Mouse (Mus musculus): ENCODE results near the gene Cmtm5.

GRCm38 (mm10) chr14:54912109-54912850, 23.8 kb upstream of the Cmtm5 start:
- TF ChIP-seq CTCF (conservative IDR thresholded peaks at IDR 0.05 in 1 of 2, IDR thresholded peaks at IDR 0.05 in 1 of 2; ENCODE audit: low read depth in 2 of 2, low read length in 2 of 2) (no peak), POLR2A (IDR thresholded peaks at IDR 0.05; ENCODE audit: low read depth, low read length) (no peak), ELF1 (IDR thresholded peaks at IDR 0.05; ENCODE audit: low read depth, low read length) (no peak), RCOR1 (conservative IDR thresholded peaks at IDR 0.05; ENCODE audit: low read depth, low read length) (no peak), MAX (IDR thresholded peaks at IDR 0.05; ENCODE audit: low read length) (no peak)
